Mouse (Mus musculus) midbrain, embryonic 10.5 days (tissue): ENCODE measurements around the gene Csad. TPM values are rescaled to one million over a fixed set of nuclear protein-coding genes. Genes with fewer than 3 reads are reported as not detected.
"Not testable (repeated sequence)": the region's sequence is repeated elsewhere in the genome, so short reads cannot be mapped to it uniquely, and the experiment has no call there.

Source experiments
- DNase-seq: peaks from one replicate; pipeline ENCODE4 v3.0.0-alpha.2; 2017; ENCODE audit warnings: low spot score
- H3K27ac ChIP-seq: fragments of 300-500 bp; sonication (generic); replicated peaks from 2 replicates; pipeline ENCODE4 v1.5.1; 2016; ENCODE audit warnings: mild to moderate bottlenecking
- H3K27me3 ChIP-seq: fragments of 300-500 bp; sonication (generic); 2 replicates; pipeline ENCODE4 v1.6.1; 2016; ENCODE audit warnings: low read depth, mild to moderate bottlenecking; ENCODE audit not compliant: poor library complexity, severe bottlenecking
- H3K36me3 ChIP-seq: fragments of 300-500 bp; sonication (generic); 2 replicates; pipeline ENCODE4 v1.6.1; 2016; ENCODE audit warnings: mild to moderate bottlenecking, moderate library complexity
- H3K4me1 ChIP-seq: fragments of 300-500 bp; sonication (generic); 2 replicates; pipeline ENCODE4 v1.6.1; 2016
- H3K4me3 ChIP-seq: fragments of 300-500 bp; sonication (generic); 2 replicates; pipeline ENCODE4 v1.5.1; 2016; ENCODE audit warnings: mild to moderate bottlenecking, moderate library complexity
- H3K9me3 ChIP-seq: fragments of 300-500 bp; sonication (generic); replicated peaks from 2 replicates; pipeline ENCODE4 v1.6.1; 2016; ENCODE audit warnings: mild to moderate bottlenecking
- WGBS: fragments of 180-500 bp; shearing (Covaris S2); methylation state at CpG from one replicate; pipeline ENCODE4 v1.1.7; 2016; 5-methylcytosine and 5-hydroxymethylcytosine counted together
- polyA plus RNA-seq: library from polyadenylated mRNA; unstranded; fragments of >200 nt; fragmentation: Nextera tagmentation; extraction: Ambion mirVana; gene quantifications from 2 replicates; pipeline ENCODE4 v1.2.1, GENCODE M21; 2016

Gene Csad
- polyA plus RNA-seq, 1 experiment from 2014 or later, result 32.8 TPM

DNA sequence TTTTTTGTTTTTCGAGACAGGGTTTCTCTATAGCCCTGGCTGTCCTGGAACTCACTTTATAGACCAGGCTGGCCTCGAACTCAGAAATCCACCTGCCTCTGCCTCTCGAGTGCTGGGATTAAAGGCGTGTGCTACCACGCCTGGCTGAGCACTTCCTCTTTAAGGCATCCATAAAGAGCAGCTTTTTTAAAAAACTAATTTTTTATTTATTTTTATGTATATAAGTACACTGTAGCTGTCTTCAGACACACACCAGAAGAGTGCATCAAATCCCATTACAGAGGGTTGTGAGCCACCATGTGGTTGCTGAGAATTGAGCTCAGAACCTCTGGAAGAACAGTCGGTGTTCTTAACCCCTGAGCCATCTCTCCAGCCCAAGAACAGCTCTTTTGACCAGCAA is 21.1 kb upstream of the Csad start:
- Histone ChIP-seq H3K4me1 (peaks cover 14% of the 10 kb centered on the region), H3K27me3 (peaks cover 37% of the 10 kb centered on the region)
- not testable (repeated sequence) for H3K36me3 ChIP-seq, H3K9me3 ChIP-seq, H3K4me3 ChIP-seq, DNase-seq, H3K27ac ChIP-seq
- 72% methylated on average over 6 of the region's 6 CpGs for WGBS

- 22% methylated on average over 21 of the region's 21 CpGs for WGBS
- Histone ChIP-seq H3K27ac (peak overlapping the region; percentile 64; the same call in 1 of the 2 replicates), H3K4me3 (peak overlapping the region; percentile 55), H3K27me3 (peaks cover 37% of the 10 kb centered on the region), H3K9me3 (no peaks in the 10 kb centered on the region), H3K4me1 (peaks cover 14% of the 10 kb centered on the region), H3K36me3 (no peaks in the 10 kb centered on the region)
- DNase-seq, result no peak
Measured at GRCm38 (mm10) chr15:102224992-102225617, 20.6 kb upstream of the Csad start.

GRCm38 (mm10) chr15:102224186-102224991 is 19.9 kb upstream of the Csad start:
- H3K4me3 ChIP-seq, result peak overlapping the region; percentile 55
- peak; percentile 81 for DNase-seq
- WGBS, result 3% methylated on average over 43 of the region's 43 CpGs
- H3K4me1 ChIP-seq, result peaks cover 14% of the 10 kb centered on the region
- peak overlapping the region; percentile 64 for H3K27ac ChIP-seq
- peaks cover 37% of the 10 kb centered on the region for H3K27me3 ChIP-seq
- no peaks in the 10 kb centered on the region for H3K36me3 ChIP-seq
- no peaks in the 10 kb centered on the region for H3K9me3 ChIP-seq

- Histone ChIP-seq H3K4me3 (no peak overlapping the region), H3K27ac (no peak overlapping the region), H3K36me3 (0 out of 2 replicates have a peak, but pooled peaks cover 4% of the 10 kb centered on the region), H3K27me3 (peaks cover 37% of the 10 kb centered on the region), H3K4me1 (peaks cover 14% of the 10 kb centered on the region), H3K9me3 (no peaks in the 10 kb centered on the region)
- no peak for DNase-seq
- 77% methylated on average over 10 of the region's 10 CpGs for WGBS
Measured at GRCm38 (mm10) chr15:102222386-102222785, 17.9 kb upstream of the Csad start.

DNA sequence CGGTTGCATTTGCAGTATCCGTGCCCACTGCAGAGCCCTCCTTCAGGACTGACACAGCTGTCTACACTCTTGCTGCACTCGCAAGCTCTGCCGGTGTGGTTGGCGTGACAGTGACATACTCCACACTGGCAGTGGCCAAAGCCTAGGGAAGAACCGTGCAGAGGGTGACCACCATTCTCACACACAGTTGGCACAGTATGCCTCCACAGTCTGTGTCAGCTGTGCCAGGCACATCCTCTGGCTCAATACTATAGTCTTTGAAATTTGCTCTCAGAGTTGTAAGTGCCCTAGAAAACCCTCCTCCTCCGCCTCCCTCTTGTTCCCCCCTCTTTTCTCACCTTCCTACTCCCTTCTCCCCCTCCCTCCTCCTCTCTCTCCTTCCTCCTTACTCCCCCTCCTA is 12.8 kb upstream of the Csad start:
- peaks cover 7% of the 10 kb centered on the region for H3K27me3 ChIP-seq
- H3K4me1 ChIP-seq, result no peaks in the 10 kb centered on the region
- DNase-seq, result no peak
- peaks cover 50% of the 10 kb centered on the region for H3K36me3 ChIP-seq
- H3K4me3 ChIP-seq, result no peak overlapping the region
- no peak overlapping the region for H3K27ac ChIP-seq
- no peaks in the 10 kb centered on the region for H3K9me3 ChIP-seq
- WGBS, result 91% methylated on average over 7 of the region's 7 CpGs

- peaks cover 57% of the 10 kb centered on the region for H3K36me3 ChIP-seq
- no peaks in the 10 kb centered on the region for H3K27me3 ChIP-seq
- H3K27ac ChIP-seq, result no peak overlapping the region
- no peak overlapping the region for H3K4me3 ChIP-seq
- H3K4me1 ChIP-seq, result no peaks in the 10 kb centered on the region
- WGBS, result 90% methylated on average over 16 of the region's 16 CpGs
- no peak for DNase-seq
- no peaks in the 10 kb centered on the region for H3K9me3 ChIP-seq
Measured at GRCm38 (mm10) chr15:102216459-102217228, 12.1 kb upstream of the Csad start.

DNA sequence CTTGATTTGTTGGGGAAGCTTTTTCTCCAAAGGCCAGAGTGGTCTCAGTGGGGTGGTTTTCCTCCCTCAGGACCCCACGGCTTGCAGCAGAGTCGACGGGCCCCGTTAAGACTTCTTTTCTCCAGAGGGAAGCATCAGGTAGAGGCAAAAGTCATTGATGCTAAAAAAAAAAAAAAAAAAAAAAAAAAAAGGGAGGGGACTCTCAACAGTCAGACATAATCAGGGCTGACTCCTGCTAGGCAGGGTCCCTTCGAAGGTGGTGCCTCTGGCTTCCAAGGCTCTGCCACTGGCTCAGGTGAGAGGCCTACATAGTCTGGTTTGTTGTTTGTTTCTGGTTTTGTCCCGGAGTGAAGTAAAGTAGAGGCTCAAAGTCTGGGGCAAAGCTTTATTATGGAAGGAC is 11.1 kb upstream of the Csad start:
- H3K4me3 ChIP-seq, result no peak overlapping the region
- DNase-seq, result no peak
- no peaks in the 10 kb centered on the region for H3K27me3 ChIP-seq
- WGBS, result 76% methylated on average over 6 of the region's 6 CpGs
- H3K4me1 ChIP-seq, result no peaks in the 10 kb centered on the region
- no peaks in the 10 kb centered on the region for H3K9me3 ChIP-seq
- peaks cover 67% of the 10 kb centered on the region for H3K36me3 ChIP-seq
- no peak overlapping the region for H3K27ac ChIP-seq

GRCm38 (mm10) chr15:102214132-102214531 is 9.6 kb upstream of the Csad start:
- DNase-seq, result no peak
- H3K27me3 ChIP-seq, result no peaks in the 10 kb centered on the region
- no peak overlapping the region for H3K27ac ChIP-seq
- H3K9me3 ChIP-seq, result no peaks in the 10 kb centered on the region
- H3K4me1 ChIP-seq, result no peaks in the 10 kb centered on the region
- H3K36me3 ChIP-seq, result peaks cover 82% of the 10 kb centered on the region
- 39% methylated on average over 2 of the region's 2 CpGs for WGBS
- no peak overlapping the region for H3K4me3 ChIP-seq

GRCm38 (mm10) chr15:102211895-102212294 is 7.4 kb upstream of the Csad start:
- peaks cover 95% of the 10 kb centered on the region for H3K36me3 ChIP-seq
- no peak overlapping the region for H3K4me3 ChIP-seq
- H3K27me3 ChIP-seq, result no peaks in the 10 kb centered on the region
- WGBS, result 88% methylated on average over 6 of the region's 6 CpGs
- DNase-seq, result no peak
- H3K9me3 ChIP-seq, result no peaks in the 10 kb centered on the region
- H3K27ac ChIP-seq, result no peak overlapping the region
- no peaks in the 10 kb centered on the region for H3K4me1 ChIP-seq

DNA sequence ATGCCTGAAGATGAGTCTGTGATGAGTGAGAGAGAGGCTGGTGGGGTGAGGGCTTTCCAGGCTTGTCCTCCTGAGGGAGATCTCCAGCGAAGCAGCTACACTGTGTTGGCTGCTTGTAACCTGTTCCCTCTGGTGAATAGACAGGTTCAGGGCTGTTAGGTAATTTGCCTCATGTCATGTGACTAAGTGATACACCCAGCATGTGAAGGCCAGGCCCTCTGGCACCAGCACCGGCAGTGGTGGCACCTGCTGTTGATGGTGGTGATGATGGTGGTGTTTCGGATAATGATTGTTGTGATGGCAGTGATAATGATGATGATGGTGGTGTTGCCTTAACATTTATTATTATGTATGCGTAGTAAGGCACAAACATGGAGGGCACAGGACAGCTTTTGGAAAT is 6.3 kb upstream of the Csad start:
- Histone ChIP-seq H3K27ac (no peak overlapping the region), H3K36me3 (peaks cover 94% of the 10 kb centered on the region), H3K27me3 (no peaks in the 10 kb centered on the region), H3K4me3 (no peak overlapping the region), H3K4me1 (peaks cover 3% of the 10 kb centered on the region), H3K9me3 (no peaks in the 10 kb centered on the region)
- DNase-seq, result no peak
- 93% methylated on average over 4 of the region's 4 CpGs for WGBS

GRCm38 (mm10) chr15:102209114-102209513 is 4.6 kb upstream of the Csad start:
- no peak for DNase-seq
- H3K9me3 ChIP-seq, result no peaks in the 10 kb centered on the region

DNA sequence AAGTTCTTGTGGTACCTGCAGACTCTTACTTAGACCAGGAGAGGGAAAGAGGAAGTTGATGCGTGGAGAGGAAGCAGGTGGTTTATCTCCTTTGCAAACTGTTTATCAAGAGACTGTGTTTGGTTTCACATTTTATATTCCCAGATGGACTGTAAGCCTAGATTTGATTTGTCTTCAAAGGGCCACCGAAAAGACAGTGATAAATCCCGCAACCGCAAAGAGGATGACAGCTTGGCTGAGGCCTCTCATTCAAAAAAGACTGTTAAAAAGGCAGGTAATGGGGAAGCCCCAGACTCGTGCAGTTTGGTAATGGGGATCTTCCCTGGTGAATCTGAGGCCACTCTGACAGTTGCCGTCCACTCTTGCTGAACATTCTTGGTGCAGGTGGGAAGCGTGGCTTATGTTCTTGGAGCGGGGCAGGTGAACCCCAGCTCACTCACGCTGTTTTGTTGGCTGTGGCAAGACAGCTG is 3.6 kb upstream of the Csad start:
- 93% methylated on average over 9 of the region's 9 CpGs for WGBS
- Histone ChIP-seq H3K9me3 (no peaks in the 10 kb centered on the region), H3K4me3 (no peak overlapping the region), H3K27ac (no peak overlapping the region), H3K36me3 (peaks cover 85% of the 10 kb centered on the region), H3K27me3 (no peaks in the 10 kb centered on the region), H3K4me1 (peaks cover 20% of the 10 kb centered on the region)
- DNase-seq, result no peak

More at GRCm38 (mm10) chr15:102209114-102209513, 4.6 kb upstream of the Csad start:
- WGBS, result 95% methylated on average over 8 of the region's 8 CpGs
- H3K27me3 ChIP-seq, result no peaks in the 10 kb centered on the region
- H3K36me3 ChIP-seq, result peaks cover 95% of the 10 kb centered on the region
- no peak overlapping the region for H3K27ac ChIP-seq
- H3K4me1 ChIP-seq, result peaks cover 20% of the 10 kb centered on the region
- H3K4me3 ChIP-seq, result no peak overlapping the region
